Mouse (Mus musculus) limb, embryonic 10.5 days (tissue): ENCODE measurements at regions not wholly inside any gene's neighbourhood (a gene's known extent, or its start where the extent isn't known, plus 50 kb on each side); places are given as distances from the start of the nearest gene placed in this dataset.

ENCODE experiments used
- DNase-seq: peaks from one replicate; pipeline ENCODE4 v3.0.0-alpha.2; 2017; ENCODE audit warnings: low spot score
- H3K27ac ChIP-seq: fragments of 300-500 bp; sonication (generic); 2 replicates; pipeline ENCODE4 v1.5.1; 2016; ENCODE audit warnings: mild to moderate bottlenecking
- H3K27me3 ChIP-seq: fragments of 300-500 bp; sonication (generic); 2 replicates; pipeline ENCODE4 v1.6.1; 2016; ENCODE audit warnings: low read depth, mild to moderate bottlenecking; ENCODE audit not compliant: poor library complexity, severe bottlenecking
- H3K36me3 ChIP-seq: fragments of 300-500 bp; sonication (generic); 2 replicates; pipeline ENCODE4 v1.6.1; 2016; ENCODE audit warnings: mild to moderate bottlenecking, moderate library complexity
- H3K4me1 ChIP-seq: fragments of 300-500 bp; sonication (generic); 2 replicates; pipeline ENCODE4 v1.6.1; 2016
- H3K4me3 ChIP-seq: fragments of 300-500 bp; sonication (generic); 2 replicates; pipeline ENCODE4 v1.5.1; 2016; ENCODE audit warnings: mild to moderate bottlenecking, moderate library complexity
- H3K9me3 ChIP-seq: fragments of 300-500 bp; sonication (generic); replicated peaks from 2 replicates; pipeline ENCODE4 v1.6.1; 2016; ENCODE audit warnings: mild to moderate bottlenecking
- WGBS: fragments of 180-500 bp; shearing (Covaris S2); methylation state at CpG from one replicate; pipeline ENCODE4 v1.1.7; 2016; 5-methylcytosine and 5-hydroxymethylcytosine counted together

GRCm38 (mm10) chr10:41018888-41019287 is 53.2 kb downstream of the Gpr6 start:
- no peak overlapping the region for H3K4me3 ChIP-seq
- no peak for DNase-seq
- H3K27ac ChIP-seq: no peak overlapping the region
- no peaks in the 10 kb centered on the region for H3K36me3 ChIP-seq
- H3K27me3 ChIP-seq: no peaks in the 10 kb centered on the region
- H3K4me1 ChIP-seq: 0 out of 2 replicates have a peak, but pooled peaks cover 4% of the 10 kb centered on the region
- no peaks in the 10 kb centered on the region for H3K9me3 ChIP-seq
- whole genome bisulfite sequencing: 49% methylated on average over 5 of the region's 5 CpGs

DNA sequence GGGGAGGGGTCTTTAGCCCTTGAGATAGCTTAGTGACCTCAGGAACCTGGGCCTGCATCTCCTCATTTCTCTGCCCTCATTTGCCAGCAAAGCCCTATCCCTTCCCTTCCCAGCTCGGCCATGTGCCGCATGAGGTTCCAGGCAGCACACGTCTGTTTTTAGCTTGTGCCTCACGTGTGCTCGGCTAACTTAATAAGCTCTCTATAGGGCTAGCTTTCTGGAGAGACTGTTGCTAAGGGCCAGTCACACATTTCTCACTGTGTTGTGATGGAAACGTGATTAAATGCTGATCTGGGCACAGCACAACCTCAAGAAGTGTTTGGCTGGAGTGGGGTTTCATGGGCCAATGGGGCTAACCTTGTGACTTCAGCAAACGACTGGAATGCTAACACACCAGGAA is 55.5 kb downstream of the Gpr6 start:
- Histone ChIP-seq H3K4me3 (no peak overlapping the region), H3K27ac (no peak overlapping the region), H3K27me3 (no peaks in the 10 kb centered on the region), H3K36me3 (no peaks in the 10 kb centered on the region), H3K4me1 (0 out of 2 replicates have a peak, but pooled peaks cover 4% of the 10 kb centered on the region), H3K9me3 (no peaks in the 10 kb centered on the region)
- 58% methylated on average over 7 of the region's 7 CpGs for WGBS
- no peak for DNase-seq

GRCm38 (mm10) chr10:41015654-41016053 is 56.4 kb downstream of the Gpr6 start:
- H3K4me1 ChIP-seq: 0 out of 2 replicates have a peak, but pooled peaks cover 4% of the 10 kb centered on the region
- 33% methylated on average over 4 of the region's 4 CpGs for WGBS
- H3K27ac ChIP-seq: no peak overlapping the region
- no peaks in the 10 kb centered on the region for H3K27me3 ChIP-seq
- H3K36me3 ChIP-seq: no peaks in the 10 kb centered on the region
- H3K9me3 ChIP-seq: no peaks in the 10 kb centered on the region
- no peak overlapping the region for H3K4me3 ChIP-seq
- DNase-seq: peak; percentile 68

- H3K9me3 ChIP-seq: no peaks in the 10 kb centered on the region
- H3K4me3 ChIP-seq: no peak overlapping the region
- DNase-seq: no peak
- no peaks in the 10 kb centered on the region for H3K27me3 ChIP-seq
- no peaks in the 10 kb centered on the region for H3K36me3 ChIP-seq
- 79% methylated on average over 2 of the region's 2 CpGs for WGBS
- no peak overlapping the region for H3K27ac ChIP-seq
- no peaks in the 10 kb centered on the region for H3K4me1 ChIP-seq
Measured at GRCm38 (mm10) chr10:41010585-41010984, 61.5 kb downstream of the Gpr6 start.

- Histone ChIP-seq H3K4me1 (no peaks in the 10 kb centered on the region), H3K9me3 (no peaks in the 10 kb centered on the region), H3K36me3 (no peaks in the 10 kb centered on the region), H3K4me3 (no peak overlapping the region), H3K27me3 (no peaks in the 10 kb centered on the region), H3K27ac (no peak overlapping the region)
- DNase-seq: no peak
- 78% methylated on average over 3 of the region's 3 CpGs for WGBS
Measured at GRCm38 (mm10) chr10:41007866-41008265, 64.2 kb downstream of the Gpr6 start.

GRCm38 (mm10) chr10:41006634-41007033 is 65.5 kb downstream of the Gpr6 start:
- H3K27ac ChIP-seq: no peak overlapping the region
- H3K4me1 ChIP-seq: no peaks in the 10 kb centered on the region
- no peaks in the 10 kb centered on the region for H3K36me3 ChIP-seq
- no peaks in the 10 kb centered on the region for H3K27me3 ChIP-seq
- WGBS: 87% methylated on average over 9 of the region's 9 CpGs
- H3K9me3 ChIP-seq: no peaks in the 10 kb centered on the region
- H3K4me3 ChIP-seq: no peak overlapping the region
- DNase-seq: no peak

DNA sequence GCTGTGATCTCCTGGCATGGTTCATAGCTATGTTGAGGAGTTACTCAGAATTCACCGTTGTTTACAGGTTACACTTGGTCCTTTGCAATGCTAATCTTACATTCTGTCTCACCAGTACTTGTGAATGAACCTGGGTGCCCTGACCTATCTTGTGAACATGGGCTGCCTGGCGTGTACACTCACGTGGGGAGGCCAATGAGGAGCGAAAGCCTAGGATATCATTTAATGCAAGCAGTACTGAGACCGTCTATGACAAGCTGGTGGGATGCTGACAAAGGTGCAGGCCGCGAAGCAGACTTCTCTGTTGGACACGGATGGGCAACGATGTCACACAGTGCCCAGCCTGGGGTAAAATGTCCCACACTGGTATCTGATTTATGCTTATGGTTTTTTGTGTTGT is 66.3 kb downstream of the Gpr6 start:
- Histone ChIP-seq H3K4me3 (no peak overlapping the region), H3K9me3 (no peaks in the 10 kb centered on the region), H3K4me1 (no peaks in the 10 kb centered on the region), H3K27ac (no peak overlapping the region), H3K27me3 (no peaks in the 10 kb centered on the region), H3K36me3 (no peaks in the 10 kb centered on the region)
- no peak for DNase-seq
- 90% methylated on average over 9 of the region's 9 CpGs for WGBS

DNA sequence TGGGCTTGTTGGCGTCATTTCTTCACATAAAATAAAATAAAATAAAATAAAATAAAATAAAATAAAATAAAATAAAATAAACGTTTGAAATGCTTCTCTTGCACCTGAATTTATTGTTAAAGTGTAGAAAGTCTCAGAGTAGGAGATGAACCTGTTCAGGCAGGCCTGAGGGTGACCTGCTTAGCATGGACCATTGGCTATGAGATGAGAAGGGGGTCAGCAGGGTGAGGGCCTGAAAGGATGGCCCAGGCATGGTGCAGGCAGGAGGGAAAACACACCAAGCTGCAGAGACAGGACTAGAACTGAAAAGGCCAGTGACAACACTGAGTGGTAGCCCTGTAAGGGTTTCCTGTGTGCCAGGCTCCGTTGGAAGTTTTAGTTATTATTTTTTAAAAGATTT is 67.3 kb downstream of the Gpr6 start:
- Histone ChIP-seq H3K4me3 (no peak overlapping the region), H3K4me1 (no peaks in the 10 kb centered on the region), H3K36me3 (no peaks in the 10 kb centered on the region), H3K9me3 (no peaks in the 10 kb centered on the region), H3K27me3 (no peaks in the 10 kb centered on the region), H3K27ac (no peak overlapping the region)
- WGBS: 62% methylated on average over 3 of the region's 3 CpGs
- DNase-seq: no peak

DNA sequence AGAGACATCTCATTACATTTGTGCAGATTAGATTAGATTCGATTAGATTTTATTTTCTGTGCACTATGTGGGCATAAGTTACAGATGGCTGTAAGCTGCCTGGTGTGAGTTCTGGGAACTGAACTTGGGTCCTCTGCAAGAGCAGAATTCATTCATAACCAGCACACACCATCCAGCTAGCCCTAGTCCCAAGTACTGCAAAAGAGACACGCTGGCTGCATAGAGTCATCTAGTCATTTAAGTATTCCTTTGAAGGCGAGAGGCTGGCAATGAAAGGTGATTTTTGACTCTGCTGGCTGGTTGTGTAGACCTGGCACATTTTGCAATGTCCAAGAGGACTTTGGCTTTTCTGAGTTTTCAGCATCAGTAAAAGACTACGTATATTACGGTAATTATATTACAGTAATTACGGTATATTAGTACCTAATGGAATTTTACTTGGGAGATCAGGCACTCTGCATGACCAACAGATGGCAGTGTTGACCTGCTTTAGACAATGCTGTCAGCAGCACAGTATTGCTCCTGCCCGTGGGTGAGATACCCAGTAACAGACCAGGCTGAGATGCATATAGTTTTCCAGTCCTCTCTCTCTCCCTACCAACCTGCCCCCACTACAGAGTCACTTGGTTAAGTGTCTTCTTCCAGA is 67.9 kb downstream of the Gpr6 start:
- no peaks in the 10 kb centered on the region for H3K27me3 ChIP-seq
- no peaks in the 10 kb centered on the region for H3K36me3 ChIP-seq
- WGBS: 31% methylated on average over 7 of the region's 7 CpGs

DNA sequence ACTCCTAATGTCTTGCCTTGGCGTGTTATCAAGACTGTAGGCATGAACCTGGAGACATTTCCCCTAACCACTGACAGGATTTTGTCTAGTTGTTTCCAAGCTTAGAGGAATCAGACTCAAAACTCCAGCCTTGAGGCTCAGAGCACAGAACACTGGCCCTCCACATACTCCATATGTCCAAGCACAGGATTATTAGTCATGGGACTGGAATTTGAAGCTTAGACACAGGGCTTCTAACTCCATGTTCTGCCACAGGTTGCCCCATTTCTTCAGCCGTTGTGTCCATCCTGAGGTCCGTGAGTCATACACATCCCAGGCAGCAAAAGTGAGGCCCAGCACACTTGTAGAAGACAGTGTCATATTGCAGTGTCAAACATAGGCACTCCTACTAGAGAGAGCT is 68.9 kb downstream of the Gpr6 start:
- DNase-seq: no peak
- Histone ChIP-seq H3K36me3 (no peaks in the 10 kb centered on the region), H3K4me1 (no peaks in the 10 kb centered on the region), H3K27ac (no peak overlapping the region), H3K27me3 (no peaks in the 10 kb centered on the region), H3K9me3 (no peaks in the 10 kb centered on the region), H3K4me3 (no peak overlapping the region)
- 87% methylated on average over 3 of the region's 3 CpGs for WGBS

More for the DNA sequence above, 67.9 kb downstream of the Gpr6 start:
- Histone ChIP-seq H3K9me3 (no peaks in the 10 kb centered on the region), H3K4me1 (no peaks in the 10 kb centered on the region), H3K27ac (no peak overlapping the region), H3K4me3 (no peak overlapping the region)
- DNase-seq: peak; percentile 78

- Histone ChIP-seq H3K27me3 (no peaks in the 10 kb centered on the region), H3K36me3 (no peaks in the 10 kb centered on the region), H3K27ac (no peak overlapping the region), H3K4me1 (no peaks in the 10 kb centered on the region), H3K4me3 (no peak overlapping the region), H3K9me3 (no peaks in the 10 kb centered on the region)
- 86% methylated on average over 4 of the region's 4 CpGs for WGBS
- no peak for DNase-seq
Measured at GRCm38 (mm10) chr10:41000965-41001364, 71.1 kb downstream of the Gpr6 start.

GRCm38 (mm10) chr10:40999486-40999885 is 72.6 kb downstream of the Gpr6 start:
- H3K4me1 ChIP-seq: no peaks in the 10 kb centered on the region
- 80% methylated on average over 12 of the region's 12 CpGs for WGBS
- no peaks in the 10 kb centered on the region for H3K36me3 ChIP-seq
- DNase-seq: no peak
- no peak overlapping the region for H3K27ac ChIP-seq
- H3K4me3 ChIP-seq: no peak overlapping the region
- no peaks in the 10 kb centered on the region for H3K9me3 ChIP-seq
- no peaks in the 10 kb centered on the region for H3K27me3 ChIP-seq

DNA sequence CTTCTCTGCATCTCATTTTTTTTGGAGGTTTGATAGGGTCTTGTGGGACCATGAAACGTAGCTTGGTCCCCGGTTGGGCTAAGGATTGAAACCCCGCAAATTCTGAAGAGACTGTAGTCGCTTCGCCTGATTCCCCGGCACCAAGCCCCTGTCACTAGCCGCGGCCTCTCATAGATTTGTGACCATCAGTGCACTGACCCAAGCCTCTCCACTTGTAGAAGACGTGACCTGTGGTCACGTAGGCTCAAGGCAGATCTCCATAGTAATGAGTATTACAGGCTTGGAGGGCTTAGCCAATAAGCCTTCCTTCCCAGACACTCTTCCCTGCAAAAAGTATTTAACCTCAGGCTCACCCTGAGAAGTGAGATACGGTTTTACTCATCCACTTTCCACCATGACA is 73.3 kb downstream of the Gpr6 start:
- H3K4me1 ChIP-seq: no peaks in the 10 kb centered on the region
- H3K36me3 ChIP-seq: no peaks in the 10 kb centered on the region
- no peaks in the 10 kb centered on the region for H3K27me3 ChIP-seq
- no peaks in the 10 kb centered on the region for H3K9me3 ChIP-seq
- no peak overlapping the region for H3K4me3 ChIP-seq
- no peak overlapping the region for H3K27ac ChIP-seq
- DNase-seq: no peak
- 87% methylated on average over 11 of the region's 11 CpGs for WGBS

GRCm38 (mm10) chr10:40998330-40998729 is 73.8 kb downstream of the Gpr6 start:
- no peak overlapping the region for H3K27ac ChIP-seq

More at GRCm38 (mm10) chr10:40998330-40998729, 73.8 kb downstream of the Gpr6 start:
- Histone ChIP-seq H3K27me3 (no peaks in the 10 kb centered on the region), H3K4me1 (no peaks in the 10 kb centered on the region), H3K4me3 (no peak overlapping the region), H3K36me3 (no peaks in the 10 kb centered on the region), H3K9me3 (no peaks in the 10 kb centered on the region)
- WGBS: 81% methylated on average over 7 of the region's 7 CpGs
- no peak for DNase-seq
